Mouse (Mus musculus): Measurements from ENCODE around the gene Cavin2. TPM values are rescaled to one million over a fixed set of nuclear protein-coding genes. Genes with fewer than 3 reads are reported as not detected.

Gene Cavin2
- polyA plus RNA-seq, 1 experiment from 2014 or later, result 10.2 TPM

DNA sequence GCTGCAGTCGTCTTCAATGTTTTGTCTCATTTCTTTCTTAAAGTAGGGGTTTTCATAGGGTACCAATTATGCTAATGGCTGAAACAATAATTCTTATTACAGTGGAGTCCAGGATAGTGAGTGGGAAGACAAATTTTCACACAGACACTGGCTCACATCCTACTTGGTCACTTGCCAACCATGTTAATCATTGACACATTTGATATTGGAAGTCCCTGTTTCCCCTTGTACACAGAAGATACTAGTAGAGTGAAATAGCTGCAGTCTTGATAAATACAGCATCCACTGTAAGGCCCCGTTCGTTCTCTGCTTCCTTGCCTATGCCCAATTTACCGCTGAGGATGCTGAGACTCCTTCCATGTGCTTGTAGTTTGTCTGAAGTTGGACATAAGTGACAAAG lies 3.4 kb downstream of the Cavin2 start:
- H3K36me3 ChIP-seq (ENCODE audit: control insufficient read depth, insufficient read depth, low read length), result no peaks in the 10 kb centered on the region
- H3K4me2 ChIP-seq (ENCODE audit: low read length), result no peak overlapping the region
- WGBS, result 87% methylated on average over 4 of the region's 4 CpGs
- H3K4me1 ChIP-seq (ENCODE audit: control insufficient read depth, insufficient read depth, low read depth, low read length), result peaks cover 7% of the 10 kb centered on the region; the same call in 1 of the 2 replicates
- H3K27me3 ChIP-seq (replicated peaks; ENCODE audit: control insufficient read depth, insufficient read depth, low read length), result no peaks in the 10 kb centered on the region
- H3K27ac ChIP-seq (ENCODE audit: low read depth, low read length), result no peak overlapping the region
- ATAC-seq, result no peak
- H3K4me3 ChIP-seq (ENCODE audit: low read length), result no peak overlapping the region
- H3K9ac ChIP-seq (ENCODE audit: low read depth, low read length), result no peak overlapping the region
- H3K9me3 ChIP-seq (ENCODE audit: control insufficient read depth, low read length), result no peaks in the 10 kb centered on the region

- Histone ChIP-seq H3K36me3 (ENCODE audit: control insufficient read depth, insufficient read depth, low read length) (no peaks in the 10 kb centered on the region), H3K27ac (ENCODE audit: low read depth, low read length) (no peak overlapping the region), H3K9ac (ENCODE audit: low read depth, low read length) (no peak overlapping the region), H3K27me3 (replicated peaks; ENCODE audit: control insufficient read depth, insufficient read depth, low read length) (no peaks in the 10 kb centered on the region), H3K9me3 (ENCODE audit: control insufficient read depth, low read length) (no peaks in the 10 kb centered on the region), H3K4me2 (ENCODE audit: low read length) (no peak overlapping the region), H3K4me3 (ENCODE audit: low read length) (no peak overlapping the region), H3K4me1 (ENCODE audit: control insufficient read depth, insufficient read depth, low read depth, low read length) (no peaks in the 10 kb centered on the region)
- 82% methylated on average over 11 of the region's 11 CpGs for WGBS
- ATAC-seq, result no peak
Measured at GRCm38 (mm10) chr1:51300295-51300930, 11.5 kb downstream of the Cavin2 start.

DNA sequence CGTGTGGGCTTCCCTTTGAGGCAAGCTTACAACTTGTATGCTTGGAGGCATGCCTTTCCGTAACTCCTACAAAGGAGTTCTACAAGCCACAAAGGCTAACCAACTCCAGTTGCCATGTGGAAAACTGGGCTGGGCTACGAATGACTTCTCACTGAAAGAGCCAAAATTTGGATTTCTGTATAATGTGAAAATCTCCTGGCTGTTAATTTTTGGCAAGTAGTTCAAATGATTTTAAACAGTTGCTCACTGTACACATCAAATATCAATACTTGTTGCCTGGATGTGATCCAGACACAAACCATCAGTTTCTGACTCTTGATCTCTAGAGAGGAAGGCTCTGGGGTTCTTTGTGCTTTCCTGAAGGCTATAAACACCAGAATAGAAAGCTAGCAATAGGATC lies 18.1 kb downstream of the Cavin2 start:
- no peak overlapping the region for H3K9ac ChIP-seq (ENCODE audit: low read depth, low read length)
- no peaks in the 10 kb centered on the region for H3K9me3 ChIP-seq (ENCODE audit: control insufficient read depth, low read length)
- WGBS, result 79% methylated on average over 3 of the region's 3 CpGs
- H3K36me3 ChIP-seq (ENCODE audit: control insufficient read depth, insufficient read depth, low read length), result no peaks in the 10 kb centered on the region
- no peak overlapping the region for H3K27ac ChIP-seq (ENCODE audit: low read depth, low read length)
- H3K4me3 ChIP-seq (ENCODE audit: low read length), result no peak overlapping the region
- ATAC-seq, result no peak
- no peaks in the 10 kb centered on the region for H3K27me3 ChIP-seq (replicated peaks; ENCODE audit: control insufficient read depth, insufficient read depth, low read length)
- no peak overlapping the region for H3K4me2 ChIP-seq (ENCODE audit: low read length)
- no peaks in the 10 kb centered on the region for H3K4me1 ChIP-seq (ENCODE audit: control insufficient read depth, insufficient read depth, low read depth, low read length)

DNA sequence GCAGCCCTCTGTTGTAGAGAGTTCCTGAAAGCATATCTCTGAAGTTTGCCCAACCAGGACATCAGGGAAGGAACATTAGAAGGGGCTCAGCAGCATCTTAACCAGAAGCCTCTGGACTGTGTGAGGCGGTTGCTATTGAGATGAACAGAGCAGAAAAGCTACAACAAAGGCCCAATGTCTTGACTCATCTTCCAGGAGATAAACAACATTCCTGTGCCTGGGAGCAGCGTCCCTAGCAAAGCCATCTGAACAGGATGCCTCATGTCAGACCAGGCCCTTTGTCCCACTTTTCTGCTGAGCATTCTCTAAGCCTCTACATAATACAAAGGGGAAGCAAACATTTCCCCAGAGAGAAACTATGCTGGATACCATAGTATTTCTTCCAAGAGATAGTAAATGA lies 26.6 kb downstream of the Cavin2 start:
- WGBS, result 33% methylated on average over 2 of the region's 2 CpGs

GRCm38 (mm10) chr1:51323506-51323905 lies 34.6 kb downstream of the Cavin2 start:
- H3K9me3 ChIP-seq (ENCODE audit: control insufficient read depth, low read length), result no peaks in the 10 kb centered on the region
- WGBS, result 71% methylated on average over 6 of the region's 6 CpGs
- no peak overlapping the region for H3K9ac ChIP-seq (ENCODE audit: low read depth, low read length)
- no peak for ATAC-seq
- H3K4me1 ChIP-seq (ENCODE audit: control insufficient read depth, insufficient read depth, low read depth, low read length), result no peaks in the 10 kb centered on the region
- H3K4me2 ChIP-seq (ENCODE audit: low read length), result no peak overlapping the region
- H3K36me3 ChIP-seq (ENCODE audit: control insufficient read depth, insufficient read depth, low read length), result no peaks in the 10 kb centered on the region
- no peak overlapping the region for H3K4me3 ChIP-seq (ENCODE audit: low read length)
- no peaks in the 10 kb centered on the region for H3K27me3 ChIP-seq (replicated peaks; ENCODE audit: control insufficient read depth, insufficient read depth, low read length)
- H3K27ac ChIP-seq (ENCODE audit: low read depth, low read length), result no peak overlapping the region

More for the DNA sequence above, 26.6 kb downstream of the Cavin2 start:
- ATAC-seq, result no peak
- no peak overlapping the region for H3K4me3 ChIP-seq (ENCODE audit: low read length)
- no peak overlapping the region for H3K9ac ChIP-seq (ENCODE audit: low read depth, low read length)
- no peak overlapping the region for H3K27ac ChIP-seq (ENCODE audit: low read depth, low read length)
- H3K4me1 ChIP-seq (ENCODE audit: control insufficient read depth, insufficient read depth, low read depth, low read length), result no peaks in the 10 kb centered on the region
- no peaks in the 10 kb centered on the region for H3K9me3 ChIP-seq (ENCODE audit: control insufficient read depth, low read length)
- H3K4me2 ChIP-seq (ENCODE audit: low read length), result no peak overlapping the region
- H3K27me3 ChIP-seq (replicated peaks; ENCODE audit: control insufficient read depth, insufficient read depth, low read length), result no peaks in the 10 kb centered on the region
- H3K36me3 ChIP-seq (ENCODE audit: control insufficient read depth, insufficient read depth, low read length), result no peaks in the 10 kb centered on the region

DNA sequence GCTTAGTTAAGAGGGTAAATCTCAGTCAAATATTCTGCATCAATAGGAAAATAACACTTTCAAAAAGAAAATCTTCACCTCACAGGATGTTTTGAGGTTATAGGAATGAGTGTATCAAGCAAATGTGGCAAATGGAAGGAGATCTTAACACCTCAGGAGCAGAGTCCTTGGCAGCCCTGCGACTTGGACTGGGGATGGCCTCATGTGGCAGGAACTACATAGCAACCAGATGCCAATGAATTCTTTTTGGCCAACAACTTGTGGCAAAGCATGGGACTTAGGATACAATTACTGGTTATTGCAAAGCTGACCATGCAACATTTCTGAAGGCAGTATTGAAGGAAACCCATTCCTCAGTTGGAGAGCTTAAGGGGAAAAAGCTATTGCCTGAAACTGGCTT lies 39.6 kb downstream of the Cavin2 start:
- WGBS, result 90% methylated on average over 1 of the region's 1 CpGs
- 0 out of 2 replicates have a peak, but pooled peaks cover 2% of the 10 kb centered on the region for H3K4me1 ChIP-seq (ENCODE audit: control insufficient read depth, insufficient read depth, low read depth, low read length)

DNA sequence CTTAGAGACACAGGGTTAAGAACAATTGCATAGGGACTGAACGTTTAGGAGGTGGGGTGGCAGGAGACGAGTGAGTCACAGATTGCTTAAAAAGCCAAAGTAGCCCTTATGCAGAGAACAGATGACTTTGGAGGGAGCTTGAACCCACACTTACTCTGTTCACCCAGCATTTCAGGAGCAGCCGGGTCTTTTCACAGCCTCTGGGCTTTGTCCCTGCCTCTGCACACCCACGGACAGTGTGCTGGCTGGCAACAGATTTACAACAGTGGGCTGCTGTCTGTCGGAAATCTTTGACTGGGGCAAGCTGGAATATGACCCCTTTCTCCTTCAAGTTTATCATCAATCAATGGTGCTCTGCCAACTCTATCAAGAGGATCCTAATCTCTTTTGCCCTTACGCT lies 44.1 kb downstream of the Cavin2 start:
- H3K4me1 ChIP-seq (ENCODE audit: control insufficient read depth, insufficient read depth, low read depth, low read length), result 0 out of 2 replicates have a peak, but pooled peaks cover 5% of the 10 kb centered on the region
- H3K9me3 ChIP-seq (ENCODE audit: control insufficient read depth, low read length), result no peaks in the 10 kb centered on the region
- H3K9ac ChIP-seq (ENCODE audit: low read depth, low read length), result no peak overlapping the region; the same call in 1 of the 2 replicates
- no peak for ATAC-seq
- H3K27me3 ChIP-seq (replicated peaks; ENCODE audit: control insufficient read depth, insufficient read depth, low read length), result no peaks in the 10 kb centered on the region
- H3K27ac ChIP-seq (ENCODE audit: low read depth, low read length), result no peak overlapping the region
- H3K36me3 ChIP-seq (ENCODE audit: control insufficient read depth, insufficient read depth, low read length), result no peaks in the 10 kb centered on the region
- 46% methylated on average over 6 of the region's 6 CpGs for WGBS
- H3K4me3 ChIP-seq (ENCODE audit: low read length), result no peak overlapping the region
- H3K4me2 ChIP-seq (ENCODE audit: low read length), result peak overlapping the region; percentile 48

More for the DNA sequence above, 39.6 kb downstream of the Cavin2 start:
- no peak overlapping the region for H3K9ac ChIP-seq (ENCODE audit: low read depth, low read length)
- no peak overlapping the region for H3K4me2 ChIP-seq (ENCODE audit: low read length)
- no peaks in the 10 kb centered on the region for H3K27me3 ChIP-seq (replicated peaks; ENCODE audit: control insufficient read depth, insufficient read depth, low read length)
- ATAC-seq, result no peak
- no peak overlapping the region for H3K4me3 ChIP-seq (ENCODE audit: low read length)
- no peak overlapping the region for H3K27ac ChIP-seq (ENCODE audit: low read depth, low read length)
- no peaks in the 10 kb centered on the region for H3K36me3 ChIP-seq (ENCODE audit: control insufficient read depth, insufficient read depth, low read length)
- no peaks in the 10 kb centered on the region for H3K9me3 ChIP-seq (ENCODE audit: control insufficient read depth, low read length)

DNA sequence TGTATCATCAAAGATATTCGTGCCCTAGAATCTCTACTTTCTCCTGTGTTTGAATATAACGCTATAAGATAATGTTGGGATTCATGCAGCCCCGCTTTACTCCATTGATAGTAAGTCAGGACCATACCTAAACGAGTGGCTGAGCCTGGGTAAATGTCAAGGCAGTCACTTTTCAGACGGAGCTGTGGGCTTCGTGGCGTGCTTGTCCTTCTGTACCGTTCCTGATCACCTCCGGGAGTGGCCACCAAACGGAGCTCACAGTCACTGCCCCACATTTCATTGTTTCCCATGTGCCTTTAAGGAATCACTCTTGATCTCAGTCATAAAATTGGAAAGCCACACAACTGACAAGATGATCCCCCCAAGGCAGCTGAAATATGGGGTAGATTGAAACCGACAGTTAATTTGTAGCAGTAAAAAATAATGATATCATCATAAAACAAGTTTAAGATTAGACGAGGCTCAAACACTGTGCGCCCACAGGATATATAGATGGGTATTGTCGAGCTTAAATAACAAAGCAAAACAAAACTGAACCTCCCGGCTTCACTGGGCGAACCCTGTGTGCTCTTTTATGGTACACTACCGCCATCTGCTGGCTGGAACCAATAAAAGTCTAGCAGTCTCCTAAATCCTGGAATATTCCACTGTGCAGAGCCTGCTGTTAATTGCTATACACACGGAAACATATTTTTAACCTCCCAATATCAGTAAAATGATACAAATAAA lies 44.8 kb downstream of the Cavin2 start:
- H3K9ac ChIP-seq (ENCODE audit: low read depth, low read length), result peak overlapping the region; percentile 52
- no peaks in the 10 kb centered on the region for H3K36me3 ChIP-seq (ENCODE audit: control insufficient read depth, insufficient read depth, low read length)
- H3K4me1 ChIP-seq (ENCODE audit: control insufficient read depth, insufficient read depth, low read depth, low read length), result 0 out of 2 replicates have a peak, but pooled peaks cover 5% of the 10 kb centered on the region
- H3K27me3 ChIP-seq (replicated peaks; ENCODE audit: control insufficient read depth, insufficient read depth, low read length), result no peaks in the 10 kb centered on the region
- 22% methylated on average over 18 of the region's 18 CpGs for WGBS
- no peaks in the 10 kb centered on the region for H3K9me3 ChIP-seq (ENCODE audit: control insufficient read depth, low read length)
- ATAC-seq, result peak; percentile 94
- H3K4me3 ChIP-seq (ENCODE audit: low read length), result peak overlapping the region; percentile 27
- H3K4me2 ChIP-seq (ENCODE audit: low read length), result peak overlapping the region; percentile 48
- H3K27ac ChIP-seq (ENCODE audit: low read depth, low read length), result peak overlapping the region; percentile 58

DNA sequence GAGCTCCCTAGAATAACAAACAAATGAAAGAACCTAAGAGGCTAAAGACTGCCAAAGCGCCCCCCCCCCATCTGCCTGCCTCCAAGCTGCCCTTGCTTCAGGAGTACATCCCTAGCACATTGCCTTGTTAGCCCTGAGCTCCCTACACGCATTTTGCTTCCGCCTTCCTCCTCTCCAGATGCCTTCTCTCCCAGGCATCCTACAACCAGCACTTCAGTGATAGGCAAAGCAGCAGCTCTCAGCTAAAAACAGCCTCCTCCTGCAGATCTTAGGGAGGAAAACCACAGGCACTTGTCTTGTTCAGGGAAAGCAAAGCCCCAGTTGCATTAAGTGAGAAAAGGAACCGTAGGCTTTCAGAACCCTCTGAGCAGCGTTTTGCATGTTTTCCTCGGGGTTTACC lies 45.4 kb downstream of the Cavin2 start:
- peak overlapping the region; percentile 41; the same call in 1 of the 2 replicates for H3K9ac ChIP-seq (ENCODE audit: low read depth, low read length)
- no peaks in the 10 kb centered on the region for H3K9me3 ChIP-seq (ENCODE audit: control insufficient read depth, low read length)
- H3K27ac ChIP-seq (ENCODE audit: low read depth, low read length), result peak overlapping the region; percentile 58
- H3K27me3 ChIP-seq (replicated peaks; ENCODE audit: control insufficient read depth, insufficient read depth, low read length), result no peaks in the 10 kb centered on the region
- no peak overlapping the region for H3K4me3 ChIP-seq (ENCODE audit: low read length)
- ATAC-seq, result peak; percentile 84
- H3K4me2 ChIP-seq (ENCODE audit: low read length), result peak overlapping the region; percentile 18
- H3K4me1 ChIP-seq (ENCODE audit: control insufficient read depth, insufficient read depth, low read depth, low read length), result 0 out of 2 replicates have a peak, but pooled peaks cover 5% of the 10 kb centered on the region
- H3K36me3 ChIP-seq (ENCODE audit: control insufficient read depth, insufficient read depth, low read length), result no peaks in the 10 kb centered on the region
- 35% methylated on average over 6 of the region's 6 CpGs for WGBS
